Mouse (Mus musculus) E14TG2a.4 (cell line): ENCODE measurements around the gene Gramd1b.

ENCODE experiments used
- CTCF ChIP-seq: conservative IDR thresholded peaks from 2 replicates; pipeline ENCODE4 v1.5.1; 2014; ENCODE audit warnings: low read length
- NANOG ChIP-seq: IDR thresholded peaks from 2 replicates; pipeline ENCODE4 v1.6.1; 2014; ENCODE audit warnings: borderline replicate concordance, low read length, mixed read lengths
- POU5F1 ChIP-seq: IDR thresholded peaks from 2 replicates; pipeline ENCODE4 v1.6.1; 2014; ENCODE audit warnings: low read length, borderline replicate concordance

DNA sequence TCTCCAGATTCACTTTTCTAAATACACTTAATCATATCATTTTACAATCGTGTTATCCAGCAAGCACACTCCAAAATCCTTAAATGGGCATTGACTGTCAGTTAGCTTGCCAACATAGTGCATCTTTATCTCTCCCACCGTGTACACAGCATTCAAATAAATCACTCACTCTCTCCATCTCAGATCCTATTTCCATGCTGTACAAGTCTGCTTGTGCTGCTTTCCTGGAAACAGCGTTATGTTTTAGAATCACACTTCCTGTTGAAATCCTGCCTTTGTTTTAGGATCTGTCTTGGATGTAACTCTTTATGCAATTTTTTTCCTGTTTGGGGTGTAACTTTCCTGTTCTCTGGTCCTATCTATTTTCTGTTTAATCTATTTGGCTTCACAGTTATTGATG is 278.7 kb downstream of the Gramd1b start:
- TF ChIP-seq CTCF (no peak), NANOG (no peak), POU5F1 (no peak)
